Mouse (Mus musculus) MEL (cell line): ENCODE results near the gene Grk5. TPM values are rescaled to one million over a fixed set of nuclear protein-coding genes. Genes with fewer than 3 reads are reported as not detected.
A peak's percentile ranks its signal among the peaks of the same experiment; 100 is the strongest.

Experiments
- DNase-seq: peaks from one replicate; pipeline ENCODE4 v3.0.0; 2011; ENCODE audit warnings: low read depth, low spot score
- H3K27ac ChIP-seq: 2 replicates; pipeline ENCODE4 v1.5.1; 2012; ENCODE audit warnings: low read depth, mild to moderate bottlenecking, control low read depth, low read length, moderate library complexity; ENCODE audit not compliant: control insufficient read depth
- H3K27me3 ChIP-seq, 2 experiments: fragments of 150-350 bp in 1 of 2; sonication (generic) in 1 of 2; 2 replicates each; pipeline ENCODE4 v1.6.1; 2012; ENCODE audit warnings: low read length in 2 of 2, mild to moderate bottlenecking in 2 of 2, improper control_type of control experiment in 1 of 2, moderate library complexity in 1 of 2; ENCODE audit not compliant: insufficient read depth in 2 of 2, control insufficient read depth in 1 of 2
- H3K36me3 ChIP-seq, 2 experiments: 2 replicates each; pipeline ENCODE4 v1.6.1; 2012 to 2014; ENCODE audit warnings: low read length in 2 of 2, improper control_type of control experiment in 1 of 2, inconsistent platforms in 1 of 2, mild to moderate bottlenecking in 1 of 2; ENCODE audit not compliant: insufficient read depth in 2 of 2, control insufficient read depth in 1 of 2
- H3K4me1 ChIP-seq, 2 experiments: fragments of 150-350 bp in 1 of 2; sonication (generic) in 1 of 2; 2 replicates each; pipeline ENCODE4 v1.6.1; 2012; ENCODE audit warnings: low read length in 2 of 2, improper control_type of control experiment in 1 of 2, mild to moderate bottlenecking in 1 of 2; ENCODE audit not compliant: insufficient read depth in 2 of 2, control insufficient read depth in 1 of 2
- H3K4me3 ChIP-seq, 2 experiments: fragments of 150-350 bp in 1 of 2; sonication (generic) in 1 of 2; 2 replicates each; pipeline ENCODE4 v1.5.1; 2012; ENCODE audit warnings: low read depth in 2 of 2, low read length in 2 of 2, mild to moderate bottlenecking in 2 of 2, moderate library complexity in 2 of 2, control low read depth in 1 of 2, improper control_type of control experiment in 1 of 2; ENCODE audit not compliant: control insufficient read depth in 1 of 2, insufficient read depth in 1 of 2
- H3K79me2 ChIP-seq: 2 replicates; pipeline ENCODE4 v1.6.1; 2012; ENCODE audit warnings: mild to moderate bottlenecking, low read length, moderate library complexity; ENCODE audit not compliant: control insufficient read depth, poor library complexity, insufficient read depth
- H3K9ac ChIP-seq: 2 replicates; pipeline ENCODE4 v1.6.1; 2012; ENCODE audit warnings: low read depth, mild to moderate bottlenecking, control low read depth, low read length, moderate library complexity; ENCODE audit not compliant: control insufficient read depth, poor library complexity, severe bottlenecking
- H3K9me3 ChIP-seq: fragments of 150-350 bp; sonication (generic); replicated peaks from 2 replicates; pipeline ENCODE4 v1.6.1; 2012; ENCODE audit warnings: mild to moderate bottlenecking, low read length, improper control_type of control experiment, moderate library complexity; ENCODE audit not compliant: insufficient read depth
- BHLHE40 ChIP-seq: IDR thresholded peaks from 2 replicates; pipeline ENCODE4 v1.6.1; 2012; ENCODE audit warnings: low read depth, mild to moderate bottlenecking, inconsistent platforms, low read length, improper control_type of control experiment, borderline replicate concordance
- CHD1 ChIP-seq: IDR thresholded peaks from 2 replicates; pipeline ENCODE4 v1.6.1; 2012; ENCODE audit warnings: low read depth, mild to moderate bottlenecking, inconsistent platforms, low read length, improper control_type of control experiment
- CHD2 ChIP-seq: IDR thresholded peaks from 2 replicates; pipeline ENCODE4 v1.6.1; 2011; ENCODE audit warnings: low read length, improper control_type of control experiment
- CTCF ChIP-seq, 3 experiments: IDR thresholded peaks in 2 of 3; conservative IDR thresholded peaks in 1 of 3; 2 replicates each; pipeline ENCODE4 v1.5.1; 2011 to 2012; ENCODE audit warnings: low read length in 3 of 3, low read depth in 2 of 3, mild to moderate bottlenecking in 2 of 3, improper control_type of control experiment in 1 of 3, inconsistent platforms in 1 of 3, mixed read lengths in 1 of 3, moderate library complexity in 1 of 3; ENCODE audit not compliant: control insufficient read depth in 1 of 3, insufficient read depth in 1 of 3, poor library complexity in 1 of 3, severe bottlenecking in 1 of 3
- E2F4 ChIP-seq: IDR thresholded peaks from 2 replicates; pipeline ENCODE4 v1.6.1; 2011; ENCODE audit warnings: low read depth, low read length, improper control_type of control experiment, borderline replicate concordance
- ELF1 ChIP-seq: IDR thresholded peaks from 2 replicates; pipeline ENCODE4 v1.6.1; 2014; ENCODE audit warnings: low read depth, mild to moderate bottlenecking, inconsistent platforms, low read length, improper control_type of control experiment, moderate library complexity
- EP300 ChIP-seq, 2 experiments: IDR thresholded peaks; 2 replicates each; pipeline ENCODE4 v1.6.1; 2011; ENCODE audit warnings: improper control_type of control experiment in 2 of 2, low read length in 2 of 2, low read depth in 1 of 2, mild to moderate bottlenecking in 1 of 2
- ETS1 ChIP-seq: IDR thresholded peaks from 2 replicates; pipeline ENCODE4 v1.6.1; 2012; ENCODE audit warnings: low read depth, mild to moderate bottlenecking, inconsistent platforms, low read length, improper control_type of control experiment, moderate library complexity
- GABPA ChIP-seq: IDR thresholded peaks from 2 replicates; pipeline ENCODE4 v1.6.1; 2012; ENCODE audit warnings: low read depth, mild to moderate bottlenecking, inconsistent platforms, low read length, improper control_type of control experiment, moderate library complexity
- GATA1 ChIP-seq: IDR thresholded peaks from 2 replicates; pipeline ENCODE4 v1.6.1; 2011; ENCODE audit warnings: low read depth, low read length, improper control_type of control experiment
- JUND ChIP-seq: IDR thresholded peaks from 2 replicates; pipeline ENCODE4 v1.6.1; 2011; ENCODE audit warnings: low read depth, mild to moderate bottlenecking, improper control_type of control experiment, low read length
- MAFK ChIP-seq: IDR thresholded peaks from 2 replicates; pipeline ENCODE4 v1.6.1; 2011; ENCODE audit warnings: low read depth, mild to moderate bottlenecking, low read length, improper control_type of control experiment, borderline replicate concordance
- MAX ChIP-seq: IDR thresholded peaks from 2 replicates; pipeline ENCODE4 v1.6.1; 2011; ENCODE audit warnings: low read length, improper control_type of control experiment
- MAZ ChIP-seq: IDR thresholded peaks from 2 replicates; pipeline ENCODE4 v1.6.1; 2012; ENCODE audit warnings: low read depth, mild to moderate bottlenecking, inconsistent platforms, low read length, improper control_type of control experiment
- MEF2A ChIP-seq: IDR thresholded peaks from 2 replicates; pipeline ENCODE4 v1.6.1; 2014; ENCODE audit warnings: low read depth, mild to moderate bottlenecking, inconsistent platforms, low read length, improper control_type of control experiment; ENCODE audit not compliant: poor library complexity, insufficient replicate concordance, severe bottlenecking; ENCODE audit errors: extremely low read depth
- MXI1 ChIP-seq: IDR thresholded peaks from 2 replicates; pipeline ENCODE4 v1.6.1; 2011; ENCODE audit warnings: mild to moderate bottlenecking, low read depth, low read length, improper control_type of control experiment
- MYC ChIP-seq: IDR thresholded peaks from 2 replicates; pipeline ENCODE4 v1.6.1; 2011; ENCODE audit warnings: low read depth, mild to moderate bottlenecking, low read length, improper control_type of control experiment, moderate library complexity
- NELFE ChIP-seq: IDR thresholded peaks from 2 replicates; pipeline ENCODE4 v1.6.1; 2011; ENCODE audit warnings: low read depth, low read length, improper control_type of control experiment
- NRF1 ChIP-seq: IDR thresholded peaks from 2 replicates; pipeline ENCODE4 v1.6.1; 2014; ENCODE audit warnings: low read depth, mild to moderate bottlenecking, inconsistent platforms, low read length, improper control_type of control experiment, moderate library complexity; ENCODE audit not compliant: poor library complexity, insufficient read depth, severe bottlenecking
- POLR2A ChIP-seq, 2 experiments: IDR thresholded peaks; 2 replicates each; pipeline ENCODE4 v1.6.1; 2011 to 2012; ENCODE audit warnings: low read length in 2 of 2, mild to moderate bottlenecking in 2 of 2, control low read depth in 1 of 2, improper control_type of control experiment in 1 of 2, low read depth in 1 of 2, moderate library complexity in 1 of 2; ENCODE audit not compliant: control insufficient read depth in 1 of 2, insufficient read depth in 1 of 2, poor library complexity in 1 of 2
- POLR2AphosphoS2 ChIP-seq: IDR thresholded peaks from 2 replicates; pipeline ENCODE4 v1.6.1; 2011; ENCODE audit warnings: low read length, improper control_type of control experiment
- POLR2AphosphoS5 ChIP-seq: IDR thresholded peaks from 2 replicates; pipeline ENCODE4 v1.6.1; 2012; ENCODE audit warnings: low read depth, borderline replicate concordance, mild to moderate bottlenecking, inconsistent platforms, low read length, moderate library complexity, mixed read lengths
- RAD21 ChIP-seq: IDR thresholded peaks from 2 replicates; pipeline ENCODE4 v1.6.1; 2011; ENCODE audit warnings: mild to moderate bottlenecking, low read depth, low read length, improper control_type of control experiment
- RCOR1 ChIP-seq: IDR thresholded peaks from 2 replicates; pipeline ENCODE4 v1.6.1; 2012; ENCODE audit warnings: low read depth, mild to moderate bottlenecking, inconsistent platforms, low read length, improper control_type of control experiment
- SIN3A ChIP-seq: IDR thresholded peaks from 2 replicates; pipeline ENCODE4 v1.6.1; 2012; ENCODE audit warnings: low read length, improper control_type of control experiment, inconsistent platforms
- SMC3 ChIP-seq: IDR thresholded peaks from 2 replicates; pipeline ENCODE4 v1.6.1; 2011; ENCODE audit warnings: low read depth, low read length, improper control_type of control experiment
- TAL1 ChIP-seq: IDR thresholded peaks from 2 replicates; pipeline ENCODE4 v1.6.1; 2012; ENCODE audit warnings: mild to moderate bottlenecking, inconsistent platforms, low read length, moderate library complexity, mixed read lengths
- TBP ChIP-seq: IDR thresholded peaks from 2 replicates; pipeline ENCODE4 v1.8.0; 2011; ENCODE audit warnings: low read depth, low read length, improper control_type of control experiment
- UBTF ChIP-seq: IDR thresholded peaks from 2 replicates; pipeline ENCODE4 v1.6.1; 2012; ENCODE audit warnings: low read depth, mild to moderate bottlenecking, inconsistent platforms, low read length, improper control_type of control experiment, moderate library complexity, borderline replicate concordance; ENCODE audit not compliant: insufficient read depth
- USF1 ChIP-seq: IDR thresholded peaks from 2 replicates; pipeline ENCODE4 v1.6.1; 2014; ENCODE audit warnings: low read depth, mild to moderate bottlenecking, inconsistent platforms, low read length, improper control_type of control experiment, moderate library complexity
- USF2 ChIP-seq, 2 experiments: IDR thresholded peaks; 2 replicates each; pipeline ENCODE4 v1.6.1; 2011 to 2012; ENCODE audit warnings: improper control_type of control experiment in 2 of 2, low read length in 2 of 2, borderline replicate concordance in 1 of 2, inconsistent platforms in 1 of 2, low read depth in 1 of 2, mild to moderate bottlenecking in 1 of 2; ENCODE audit not compliant: insufficient read depth in 1 of 2
- ZC3H11A ChIP-seq: IDR thresholded peaks from 2 replicates; pipeline ENCODE4 v1.6.1; 2012; ENCODE audit warnings: low read depth, mild to moderate bottlenecking, inconsistent platforms, low read length, improper control_type of control experiment
- ZKSCAN1 ChIP-seq: IDR thresholded peaks from 2 replicates; pipeline ENCODE4 v1.6.1; 2012; ENCODE audit warnings: low read depth, mild to moderate bottlenecking, inconsistent platforms, low read length, improper control_type of control experiment, moderate library complexity
- ZMIZ1 ChIP-seq: IDR thresholded peaks from 2 replicates; pipeline ENCODE4 v1.6.1; 2012; ENCODE audit warnings: low read depth, mild to moderate bottlenecking, inconsistent platforms, low read length, improper control_type of control experiment, moderate library complexity
- ZNF384 ChIP-seq: IDR thresholded peaks from 2 replicates; pipeline ENCODE4 v1.6.1; 2012; ENCODE audit warnings: low read depth, mild to moderate bottlenecking, inconsistent platforms, low read length, improper control_type of control experiment
- polyA plus RNA-seq, 2 experiments: library from polyadenylated mRNA; stranded (reverse) in 1 of 2; unstranded in 1 of 2; fragments of >175 nt in 1 of 2; fragments of >200 nt in 1 of 2; gene quantifications; 2 replicates each; pipeline versions ENCODE4 v1.2.1 to v1.2.4; 2012; ENCODE audit warnings: low replicate concordance in 2 of 2, low read depth in 1 of 2; ENCODE audit not compliant: insufficient read length in 2 of 2, insufficient read depth in 1 of 2, missing spikeins in 1 of 2
- total RNA-seq: library from RNA; depleted of rRNA; stranded (reverse); fragments of 300-350 nt; gene quantifications from 2 replicates; pipeline ENCODE4 v1.2.3, GENCODE M21; 2012; rRNA removed

Gene Grk5
- total RNA-seq (3.3 and 4.2 TPM in 2 replicates), polyA plus RNA-seq (1 to 10 TPM in 1 of 2 experiments, not detected in 1; 8.1 TPM)

GRCm38 (mm10) chr19:60889714-60890315 lies at the start of gene Grk5:
Grk5 (plus strand) TSS chr19:60889749.
- peaks cover 20 to 24% of the 10 kb centered on the region in 2 experiments for H3K4me1 ChIP-seq
- H3K27me3 ChIP-seq, result no peaks in the 10 kb centered on the region
- no peaks in the 10 kb centered on the region for H3K9me3 ChIP-seq
- H3K4me3 ChIP-seq, result peak within 1 kb of the TSS; percentile 90 to 92
- H3K79me2 ChIP-seq, result peaks cover 2% of the 10 kb centered on the region; the same call in 1 of the 2 replicates
- H3K27ac ChIP-seq, result peak within 1 kb of the TSS; percentile 84
- peaks cover 0 to 35% of the 10 kb centered on the region in 2 experiments; a peak in 2 of 4 replicates for H3K36me3 ChIP-seq
- DNase-seq, result peak; percentile 98
- peak within 1 kb of the TSS; percentile 96 for H3K9ac ChIP-seq
- peak; percentile 16; the same call in 1 of the 2 replicates for TF ChIP-seq MEF2A
- TF ChIP-seq TAL1, result no peak
- TF ChIP-seq TBP, result no peak; the same call in 1 of the 2 replicates
- TF ChIP-seq POLR2AphosphoS2, result peak; percentile 64; the same call in 1 of the 2 replicates
- TF ChIP-seq EP300 (IDR thresholded peaks at IDR 0.05; ENCODE audit: low read depth in 1 of 2, low read length in 2 of 2), result peak; percentile 4 to 19; a peak in 1 of 4 replicates
- peak; percentile 87 for TF ChIP-seq SIN3A
- TF ChIP-seq GABPA, result no peak
- peak; percentile 30; the same call in 1 of the 2 replicates for TF ChIP-seq MAX
- TF ChIP-seq USF2 (IDR thresholded peaks at IDR 0.05; ENCODE audit: borderline replicate concordance in 1 of 2, insufficient read depth in 1 of 2, low read depth in 1 of 2, low read length in 2 of 2), result no peak
- TF ChIP-seq POLR2A (IDR thresholded peaks at IDR 0.05; ENCODE audit: control insufficient read depth in 1 of 2, insufficient read depth in 1 of 2, low read depth in 1 of 2, low read length in 2 of 2, poor library complexity in 1 of 2), result peak in 1 of 2 experiments; percentile 79; a peak in 2 of 4 replicates
- peak; percentile 46 for TF ChIP-seq ETS1
- TF ChIP-seq RCOR1, result peak; percentile 39; the same call in 1 of the 2 replicates
- no peak for TF ChIP-seq MYC
- peak; percentile 67 to 99 (median 97) for TF ChIP-seq CTCF (IDR thresholded peaks at IDR 0.05 in 2 of 3, conservative IDR thresholded peaks at IDR 0.05 in 1 of 3; ENCODE audit: control insufficient read depth in 1 of 3, insufficient read depth in 1 of 3, low read depth in 2 of 3, low read length in 3 of 3, poor library complexity in 1 of 3, severe bottlenecking in 1 of 3)
- no peak for TF ChIP-seq GATA1
- TF ChIP-seq ZMIZ1, result peak; percentile 76
- TF ChIP-seq CHD2, result no peak
- TF ChIP-seq MXI1, result peak; percentile 85
- peak; percentile 83 for TF ChIP-seq NELFE
- TF ChIP-seq MAZ, result peak; percentile 76; the same call in 1 of the 2 replicates
- no peak for TF ChIP-seq ZKSCAN1
- TF ChIP-seq CHD1, result no peak; the same call in 1 of the 2 replicates
- peak; percentile 70 for TF ChIP-seq ZC3H11A
- TF ChIP-seq ELF1, result peak; percentile 54
- no peak for TF ChIP-seq MAFK
- no peak for TF ChIP-seq BHLHE40
- peak; percentile 87; the same call in 1 of the 2 replicates for TF ChIP-seq SMC3
- TF ChIP-seq POLR2AphosphoS5, result no peak
- TF ChIP-seq UBTF, result no peak
- peak; percentile 91 for TF ChIP-seq NRF1
- TF ChIP-seq ZNF384, result no peak
- TF ChIP-seq RAD21, result peak; percentile 74
- TF ChIP-seq JUND, result no peak
- TF ChIP-seq USF1, result 0 out of 2 replicates have a peak, but pooled peaks have one; percentile 22
- TF ChIP-seq E2F4, result peak; percentile 79; the same call in 1 of the 2 replicates
